Comparison of ENCODE assay signal across 8 mouse cellular contexts in genomic region chr17:29094310-29095181, GRCm38 (mm10). TPM values are rescaled to one million over a fixed set of nuclear protein-coding genes. Genes with fewer than 3 reads are reported as not detected.
DNase-seq lines count a peak whose midpoint lies in the region; ATAC-seq and TF ChIP-seq lines count a peak whose summit lies in the region.

No protein-coding gene starts in this region.

- H3K27ac ChIP-seq in MEL (ENCODE audit: control insufficient read depth, low read depth, low read length) (peak overlapping the region; percentile 67), macrophage (peak overlapping the region; percentile 91)
- H3K27ac ChIP-seq in forebrain, embryonic 15.5 days (replicated peaks) = no peak overlapping the region

- no peaks in the 10 kb centered on the region for H3K27me3 ChIP-seq in MEL (ENCODE audit: control insufficient read depth in 1 of 2, insufficient read depth in 2 of 2, low read length in 2 of 2)
- H3K27me3 ChIP-seq in forebrain, embryonic 15.5 days = peaks cover 17% of the 10 kb centered on the region; the same call in 1 of the 2 replicates

- TF ChIP-seq RAD21 in MEL (IDR thresholded peaks at IDR 0.05; ENCODE audit: low read depth, low read length) = no peak

- H3K36me3 ChIP-seq in MEL (ENCODE audit: control insufficient read depth in 1 of 2, insufficient read depth in 2 of 2, low read length in 2 of 2) = peaks cover 0 to 13% of the 10 kb centered on the region in 2 experiments; a peak in 2 of 4 replicates
- H3K36me3 ChIP-seq in forebrain, embryonic 15.5 days = no peaks in the 10 kb centered on the region
- peaks cover 35% of the 10 kb centered on the region for H3K36me3 ChIP-seq in macrophage (ENCODE audit: inconsistent target)

- H3K4me2 ChIP-seq in forebrain, embryonic 15.5 days (replicated peaks) = peak overlapping the region; percentile 81

- 1% methylated on average over 68 of the region's 71 CpGs for WGBS in forebrain, embryonic 15.5 days
- WGBS in macrophage (ENCODE audit: missing documents) = 0% methylated on average over 53 of the region's 71 CpGs

- peaks cover 11% of the 10 kb centered on the region for H3K79me2 ChIP-seq in MEL (ENCODE audit: control insufficient read depth, insufficient read depth, low read length, poor library complexity)
- H3K79me2 ChIP-seq in macrophage (ENCODE audit: inconsistent target) = peaks cover 81% of the 10 kb centered on the region

- DNase-seq in MEL (ENCODE audit: low read depth, low spot score) = peak; percentile 65
- DNase-seq in cerebellum, adult 11-12 months = peak; percentile 69
- peak; percentile 88 to 92 for DNase-seq in heart, postnatal 14 days
- peak; percentile 32 to 64 for DNase-seq in layer of hippocampus, postnatal 36 days
- peak; percentile 60 to 65 for DNase-seq in right cerebral cortex, postnatal 10 days (ENCODE audit: low spot score in 2 of 2)
- peak; percentile 43 for DNase-seq in yolk sac, embryonic 10.5 days (ENCODE audit: low spot score)

- H3K4me3 ChIP-seq in MEL (ENCODE audit: control insufficient read depth in 1 of 2, insufficient read depth in 1 of 2, low read depth in 2 of 2, low read length in 2 of 2) (peak overlapping the region; percentile 61 to 76), macrophage (ENCODE audit: inconsistent target) (peak overlapping the region; percentile 96)
- peak overlapping the region; percentile 55 for H3K4me3 ChIP-seq in forebrain, embryonic 15.5 days

- H3K4me1 ChIP-seq in MEL (ENCODE audit: control insufficient read depth in 1 of 2, insufficient read depth in 2 of 2, low read length in 2 of 2) = peaks cover 0 to 14% of the 10 kb centered on the region in 2 experiments
- H3K4me1 ChIP-seq in forebrain, embryonic 15.5 days = peaks cover 25% of the 10 kb centered on the region

- TF ChIP-seq EP300 in MEL (IDR thresholded peaks at IDR 0.05; ENCODE audit: low read depth in 1 of 2, low read length in 2 of 2) = no peak

- peak; percentile 67 for ATAC-seq in forebrain, embryonic 15.5 days (replicated peaks)

- intact Hi-C loops in heart, postnatal 14 days (cut with DNase I) = loop anchor here (1.0 to 5.0 kb wide), 4 partner anchors 45 to 153 kb away; no protein-coding TSS in a partner anchor

- H3K9ac ChIP-seq in MEL (ENCODE audit: control insufficient read depth, low read depth, low read length, poor library complexity, severe bottlenecking) = peak overlapping the region; percentile 79
- peak overlapping the region; percentile 54 for H3K9ac ChIP-seq in forebrain, embryonic 15.5 days (replicated peaks)

- no peak for TF ChIP-seq CTCF in MEL (IDR thresholded peaks at IDR 0.05 in 2 of 3, conservative IDR thresholded peaks at IDR 0.05 in 1 of 3; ENCODE audit: control insufficient read depth in 1 of 3, insufficient read depth in 1 of 3, low read depth in 2 of 3, low read length in 3 of 3, poor library complexity in 1 of 3, severe bottlenecking in 1 of 3)

- peak in 1 of 2 experiments; percentile 44; a peak in 1 of 4 replicates for TF ChIP-seq POLR2A in MEL (IDR thresholded peaks at IDR 0.05; ENCODE audit: control insufficient read depth in 1 of 2, insufficient read depth in 1 of 2, low read depth in 1 of 2, low read length in 2 of 2, poor library complexity in 1 of 2)

- H3K9me3 ChIP-seq in MEL (replicated peaks; ENCODE audit: insufficient read depth, low read length) = no peaks in the 10 kb centered on the region
- no peaks in the 10 kb centered on the region for H3K9me3 ChIP-seq in forebrain, embryonic 15.5 days

TF ChIP-seq in MEL, 35 proteins besides CTCF, POLR2A, EP300 and RAD21:
- TF ChIP-seq MXI1 (IDR thresholded peaks at IDR 0.05; ENCODE audit: low read depth, low read length) = peak; percentile 32; the same call in 1 of the 2 replicates
- no peak for TF ChIP-seq ZKSCAN1 (IDR thresholded peaks at IDR 0.05; ENCODE audit: low read depth, low read length)
- TF ChIP-seq UBTF (IDR thresholded peaks at IDR 0.05; ENCODE audit: borderline replicate concordance, insufficient read depth, low read depth, low read length) = 0 out of 2 replicates have a peak, but pooled peaks have one; percentile 81
- no peak for TF ChIP-seq HCFC1 (IDR thresholded peaks at IDR 0.05; ENCODE audit: low read depth, low read length)
TF ChIP-seq in MEL: peak in this region for 2.

RNA-seq across cellular contexts. Expression of gene Cdkn1a, which starts 3.8 kb away (rescaled TPM):
- total RNA-seq in MEL (2012; rRNA removed) = 2.0 and 2.3 TPM in 2 replicates
- polyA plus RNA-seq in MEL (2012; ENCODE audit: insufficient read depth in 1 of 2, insufficient read length in 2 of 2, low read depth in 1 of 2, low replicate concordance in 2 of 2, missing spikeins in 1 of 2) = 10 to 100 TPM in 1 of 2 experiments, not detected in 1; 21.0 TPM
- polyA plus RNA-seq in forebrain, embryonic 15.5 days (2015; fragmentation: Nextera tagmentation; extraction: Ambion mirVana) = 39.2 and 39.4 TPM in 2 replicates
- total RNA-seq in heart, postnatal 14 days (2021) = 100 to 1,000 TPM; 105 to 121 TPM
- total RNA-seq in layer of hippocampus, postnatal 36 days (2021) = 10 to 100 TPM; 12.9 to 16.7 TPM
- 1,000 to 10,000 TPM in 4 of 26 experiments, 100 to 1,000 TPM in 22; 134 to 1,695 (median 455) TPM for total RNA-seq in macrophage (2018; cell fraction: chromatin; rRNA removed)
- 1,000 to 10,000 TPM in 5 of 26 experiments, 100 to 1,000 TPM in 21; 227 to 1,662 (median 534) TPM for total RNA-seq in macrophage (2018; cell fraction: cytosol; rRNA removed)
- 1,000 to 10,000 TPM in 7 of 26 experiments, 100 to 1,000 TPM in 19; 155 to 1,879 (median 663) TPM for total RNA-seq in macrophage (2018; cell fraction: nucleus; rRNA removed)
- polyA plus RNA-seq in macrophage (2018) = 176 to 305 TPM (median 287 TPM) in 3 replicates

RNA-seq across cellular contexts. Expression of gene Rab44, which starts 19.4 kb away (rescaled TPM):
- total RNA-seq in MEL (2012; rRNA removed) = 5.4 and 9.5 TPM in 2 replicates
- polyA plus RNA-seq in MEL (2012; ENCODE audit: insufficient read depth in 1 of 2, insufficient read length in 2 of 2, low read depth in 1 of 2, low replicate concordance in 2 of 2, missing spikeins in 1 of 2) (1 to 10 TPM in 1 of 2 experiments, not detected in 1; 7.0 TPM), macrophage (2018) (0.33 to 1.5 TPM (median 0.94 TPM) in 3 replicates)
- 0.05 TPM in 1 of 2 replicates, not detected in the other for polyA plus RNA-seq in forebrain, embryonic 15.5 days (2015; fragmentation: Nextera tagmentation; extraction: Ambion mirVana)
- total RNA-seq in heart, postnatal 14 days (2021) = under 1 TPM; 0.73 to 0.76 TPM
- total RNA-seq in layer of hippocampus, postnatal 36 days (2021) = not detected
- 10 to 100 TPM in 12 of 26 experiments, 1 to 10 TPM in 7, under 1 TPM in 4, not detected in 3; 0.19 to 39.9 (median 15.8) TPM for total RNA-seq in macrophage (2018; cell fraction: chromatin; rRNA removed)
- 1 to 10 TPM in 8 of 26 experiments, under 1 TPM in 17, not detected in 1; 0.04 to 2.6 (median 0.66) TPM for total RNA-seq in macrophage (2018; cell fraction: cytosol; rRNA removed)
- total RNA-seq in macrophage (2018; cell fraction: nucleus; rRNA removed) = 10 to 100 TPM in 13 of 26 experiments, 1 to 10 TPM in 10, under 1 TPM in 3; 0.36 to 44.9 (median 9.5) TPM

Comparison
In these comparisons a context has a peak if more than half of its experiments do, and no peak if none do; other contexts are left out.
1. RNA of gene Cdkn1a, which starts 3.8 kb away (total RNA-seq): 105 to 121 TPM in heart, postnatal 14 days; 12.9 to 16.7 TPM in layer of hippocampus, postnatal 36 days and 2.0 to 2.3 TPM in MEL; every median in the first group is over 4 times any median in the second.
2. Peak in every context shown above with its lines, with median percentiles within 50 percentile points of each other: DNase-seq and H3K4me3 ChIP-seq.